Mouse (Mus musculus): ENCODE data around the gene Hpse2. TPM values are rescaled to one million over a fixed set of nuclear protein-coding genes. Genes with fewer than 3 reads are reported as not detected.
A peak's percentile ranks its signal among the peaks of the same experiment; 100 is the strongest.
"Not testable (repeated sequence)": the region's sequence is repeated elsewhere in the genome, so short reads cannot be mapped to it uniquely, and the experiment has no call there.

The Hpse2 gene
- polyA plus RNA-seq, 1 experiment from 2014 or later, result 6.0 TPM

DNA sequence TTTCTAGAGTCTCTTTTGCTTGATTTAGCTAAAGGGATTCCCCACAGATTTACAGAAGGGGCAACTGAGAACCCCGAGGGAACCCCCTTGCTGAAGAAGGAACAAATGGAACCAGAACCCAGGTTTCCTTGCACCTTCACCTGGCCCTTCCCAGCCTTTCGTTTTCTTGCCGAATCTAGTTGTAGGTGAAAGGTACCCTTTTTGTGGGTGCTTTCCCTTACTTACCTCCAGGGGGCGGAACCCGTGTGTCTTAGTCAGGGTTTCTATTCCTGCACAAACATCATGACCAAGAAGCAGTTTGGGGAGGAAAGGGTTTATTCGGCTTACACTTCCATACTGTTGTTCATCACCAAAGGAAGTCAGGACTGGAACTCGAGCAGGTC, 608.0 kb downstream of the Hpse2 start:
- DNase-seq (ENCODE audit: low spot score); H3K27me3 ChIP-seq (replicated peaks; ENCODE audit: low read depth, poor library complexity, severe bottlenecking); H3K9me3 ChIP-seq; H3K36me3 ChIP-seq (replicated peaks): not testable (repeated sequence)
- Histone ChIP-seq H3K4me3 (peak overlapping the region; percentile 66), H3K27ac (replicated peaks) (peak overlapping the region; percentile 91), H3K4me1 (peaks cover 26% of the 10 kb centered on the region)
- WGBS, result 45% methylated on average over 7 of the region's 7 CpGs

DNA sequence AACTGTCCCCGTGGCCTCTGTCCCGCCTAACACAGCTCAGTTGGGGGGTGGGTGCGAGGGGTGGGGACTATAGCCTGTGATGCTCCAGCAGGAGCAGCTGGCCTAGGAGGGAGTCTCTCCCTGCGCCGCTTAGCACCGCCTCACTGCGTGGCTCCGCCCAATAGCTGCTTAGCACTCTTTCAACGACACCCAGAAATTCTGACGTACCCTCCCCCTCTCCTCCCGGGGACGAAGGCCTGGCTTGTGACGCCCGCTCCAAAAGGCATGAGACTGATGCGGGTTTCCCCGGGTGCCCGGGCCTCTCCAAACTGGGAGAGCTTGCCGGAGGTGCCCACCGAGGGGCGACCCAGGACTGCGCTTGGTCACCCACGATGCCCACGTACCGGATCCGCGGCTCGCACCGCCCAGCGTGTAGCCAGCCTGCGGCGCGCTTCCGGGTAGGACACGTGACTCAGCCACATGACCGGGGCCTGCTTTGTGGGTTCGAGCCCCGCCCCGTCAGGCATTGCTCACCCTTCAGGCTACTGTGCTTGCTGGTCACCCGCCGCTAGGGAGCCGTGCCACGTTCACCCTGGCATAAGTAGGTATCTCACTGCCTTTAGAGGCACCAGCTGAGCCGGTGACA, 608.5 kb downstream of the Hpse2 start, which contains the start of gene Hps1:
Hps1 (minus strand) TSS at position 448 of the 625 bp plus-strand sequence.
- 0 out of 2 replicates have a peak, but pooled peaks cover 2% of the 10 kb centered on the region for H3K27me3 ChIP-seq (replicated peaks; ENCODE audit: low read depth, poor library complexity, severe bottlenecking)
- under 1% methylated on average over 43 of the region's 43 CpGs for WGBS
- H3K27ac ChIP-seq (replicated peaks), result peak within 1 kb of the TSS; percentile 91
- peak within 1 kb of the TSS; percentile 66 for H3K4me3 ChIP-seq
- H3K36me3 ChIP-seq (replicated peaks), result no peaks in the 10 kb centered on the region; the same call in 1 of the 2 replicates
- H3K9me3 ChIP-seq, result no peaks in the 10 kb centered on the region
- peaks cover 22% of the 10 kb centered on the region for H3K4me1 ChIP-seq
- peak; percentile 91 for DNase-seq (ENCODE audit: low spot score)

DNA sequence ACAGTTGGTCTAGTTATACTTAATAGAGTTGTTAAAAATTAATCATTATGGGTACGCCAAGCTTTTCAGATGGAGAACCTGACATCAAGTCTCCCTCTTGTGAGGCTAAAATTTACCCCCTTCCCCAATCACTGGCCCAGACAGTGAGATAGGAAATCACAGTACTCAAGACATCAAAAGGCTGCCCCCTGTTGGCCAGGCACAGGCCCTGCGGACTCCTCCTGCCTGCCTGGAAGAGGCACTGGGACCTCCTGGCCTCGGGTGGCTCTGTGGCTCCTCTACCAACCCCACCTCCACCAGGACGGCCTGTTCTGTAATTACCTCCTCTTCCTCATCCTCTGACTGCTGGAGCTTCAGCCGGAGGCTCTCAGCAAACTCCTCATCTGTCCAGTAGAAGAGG, 610.4 kb downstream of the Hpse2 start:
- peaks cover 22% of the 10 kb centered on the region for H3K4me1 ChIP-seq
- no peaks in the 10 kb centered on the region for H3K27me3 ChIP-seq (replicated peaks; ENCODE audit: low read depth, poor library complexity, severe bottlenecking)
- H3K4me3 ChIP-seq, result no peak overlapping the region
- WGBS, result 79% methylated on average over 5 of the region's 5 CpGs
- no peaks in the 10 kb centered on the region; the same call in 1 of the 2 replicates for H3K36me3 ChIP-seq (replicated peaks)
- no peak overlapping the region for H3K27ac ChIP-seq (replicated peaks)
- no peaks in the 10 kb centered on the region for H3K9me3 ChIP-seq
- DNase-seq (ENCODE audit: low spot score), result no peak

DNA sequence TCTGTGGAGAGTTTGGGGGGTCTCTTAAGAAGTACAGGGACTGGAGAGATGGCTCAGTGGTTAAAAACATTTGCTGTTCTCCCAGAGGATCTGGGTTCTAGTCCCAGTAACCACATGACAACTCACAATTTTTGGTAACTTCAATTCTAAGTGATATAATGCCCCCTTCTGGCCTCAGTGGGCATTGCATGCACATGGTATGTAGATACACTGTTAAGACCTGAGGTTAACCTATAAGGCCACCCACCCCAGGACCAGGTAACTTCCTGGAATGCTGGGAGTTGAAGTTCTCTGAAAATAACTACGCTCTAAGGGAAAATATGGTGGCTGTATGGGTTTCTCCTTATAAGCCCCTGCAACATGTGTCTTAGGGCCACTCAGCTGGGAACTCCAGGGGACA, 611.3 kb downstream of the Hpse2 start:
- Histone ChIP-seq H3K4me1 (peaks cover 22% of the 10 kb centered on the region), H3K4me3 (no peak overlapping the region), H3K9me3 (no peaks in the 10 kb centered on the region), H3K27me3 (replicated peaks; ENCODE audit: low read depth, poor library complexity, severe bottlenecking) (no peaks in the 10 kb centered on the region), H3K36me3 (replicated peaks) (no peaks in the 10 kb centered on the region; the same call in 1 of the 2 replicates), H3K27ac (replicated peaks) (no peak overlapping the region)
- WGBS, result 100% methylated on average over 1 of the region's 1 CpGs
- no peak for DNase-seq (ENCODE audit: low spot score)

DNA sequence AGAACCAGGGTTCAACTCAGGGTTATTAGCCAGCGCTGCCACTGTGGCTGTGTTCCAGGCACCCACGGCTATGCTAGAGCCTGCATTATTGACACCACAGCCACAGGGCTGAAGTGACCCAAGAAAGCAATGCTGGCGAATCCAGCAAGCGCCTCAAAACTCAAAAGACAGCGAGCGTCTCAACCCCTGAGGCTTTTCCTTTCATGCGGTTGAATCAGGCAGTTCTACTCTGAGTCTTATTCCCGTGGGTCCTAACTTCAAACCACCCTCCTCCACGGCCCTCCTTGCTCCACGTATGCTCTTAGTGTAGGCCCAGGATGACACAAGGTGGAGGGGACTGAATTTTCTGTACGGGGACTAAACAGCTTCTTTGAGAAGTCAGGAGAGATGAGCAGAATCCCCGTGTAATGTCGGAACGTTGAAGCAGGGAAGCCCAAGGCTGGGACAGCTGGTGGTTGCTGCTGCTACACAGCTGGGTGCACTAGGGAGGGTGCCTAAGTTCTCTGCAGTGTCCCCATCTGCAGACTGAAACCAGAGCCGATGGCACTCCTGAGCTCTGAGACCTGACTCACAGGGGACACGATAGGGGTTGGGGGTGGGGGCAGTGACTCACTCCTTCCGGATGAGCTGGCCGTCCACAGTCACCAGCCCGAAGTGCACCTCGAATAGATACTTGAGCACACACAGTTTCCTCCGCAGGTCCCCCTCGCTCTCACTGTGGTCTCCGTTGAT, 617.8 kb downstream of the Hpse2 start:
- Histone ChIP-seq H3K27me3 (replicated peaks; ENCODE audit: low read depth, poor library complexity, severe bottlenecking) (no peaks in the 10 kb centered on the region), H3K27ac (replicated peaks) (no peak overlapping the region), H3K36me3 (replicated peaks) (peaks cover 38% of the 10 kb centered on the region), H3K9me3 (no peaks in the 10 kb centered on the region), H3K4me1 (peaks cover 12% of the 10 kb centered on the region; the same call in 1 of the 2 replicates), H3K4me3 (no peak overlapping the region)
- WGBS, result 79% methylated on average over 23 of the region's 23 CpGs
- no peak for DNase-seq (ENCODE audit: low spot score)

DNA sequence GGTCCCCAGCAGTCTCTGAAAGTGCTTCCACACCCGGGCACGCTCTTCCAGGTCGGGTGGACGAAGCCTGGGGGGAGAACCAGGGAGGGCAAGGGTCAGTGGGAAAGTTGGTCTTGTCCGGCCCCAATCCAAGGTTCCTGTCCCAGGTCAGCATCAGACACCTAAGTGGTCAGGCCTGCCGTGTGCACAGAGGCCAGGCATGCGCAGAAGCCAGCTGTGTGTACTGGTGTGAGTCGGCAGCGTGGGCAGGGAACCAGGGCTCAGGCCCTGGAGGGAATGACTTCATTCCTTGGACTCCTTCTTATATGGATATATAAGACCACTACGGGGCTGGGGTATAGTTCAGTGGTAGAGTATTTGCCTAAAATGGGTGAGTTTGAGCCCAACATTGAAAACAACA, 618.5 kb downstream of the Hpse2 start:
- Histone ChIP-seq H3K9me3 (no peaks in the 10 kb centered on the region), H3K36me3 (replicated peaks) (peaks cover 38% of the 10 kb centered on the region), H3K27me3 (replicated peaks; ENCODE audit: low read depth, poor library complexity, severe bottlenecking) (no peaks in the 10 kb centered on the region), H3K4me3 (no peak overlapping the region), H3K27ac (replicated peaks) (no peak overlapping the region), H3K4me1 (peaks cover 15% of the 10 kb centered on the region)
- DNase-seq (ENCODE audit: low spot score), result no peak
- 87% methylated on average over 10 of the region's 10 CpGs for WGBS

DNA sequence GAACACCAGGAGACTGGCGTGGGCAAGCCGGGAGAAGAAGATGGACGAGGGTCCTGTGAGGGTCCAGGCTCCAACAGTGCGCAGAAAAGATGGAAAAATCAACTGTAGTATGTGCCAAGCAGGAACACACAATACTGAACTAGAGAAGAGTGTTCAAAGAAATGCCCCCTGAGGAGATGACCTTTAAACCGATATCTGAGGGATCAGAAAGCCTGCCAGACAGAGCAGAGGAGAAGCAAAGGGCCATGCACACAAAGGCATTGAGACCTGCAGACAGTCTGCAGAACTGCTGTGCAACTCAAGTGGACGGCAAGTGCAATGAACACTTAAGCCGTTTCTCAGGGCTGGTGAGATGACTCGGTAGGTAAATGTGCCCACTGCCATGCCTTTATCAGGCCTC, 620.8 kb downstream of the Hpse2 start:
- H3K36me3 ChIP-seq (replicated peaks), result peaks cover 38% of the 10 kb centered on the region
- H3K4me1 ChIP-seq, result peaks cover 27% of the 10 kb centered on the region
- 79% methylated on average over 8 of the region's 8 CpGs for WGBS
- no peaks in the 10 kb centered on the region for H3K9me3 ChIP-seq
- no peak for DNase-seq (ENCODE audit: low spot score)
- no peak overlapping the region for H3K4me3 ChIP-seq
- no peaks in the 10 kb centered on the region for H3K27me3 ChIP-seq (replicated peaks; ENCODE audit: low read depth, poor library complexity, severe bottlenecking)
- 0 out of 2 replicates have a peak overlapping the region, but pooled peaks have one; percentile 30 for H3K27ac ChIP-seq (replicated peaks)

DNA sequence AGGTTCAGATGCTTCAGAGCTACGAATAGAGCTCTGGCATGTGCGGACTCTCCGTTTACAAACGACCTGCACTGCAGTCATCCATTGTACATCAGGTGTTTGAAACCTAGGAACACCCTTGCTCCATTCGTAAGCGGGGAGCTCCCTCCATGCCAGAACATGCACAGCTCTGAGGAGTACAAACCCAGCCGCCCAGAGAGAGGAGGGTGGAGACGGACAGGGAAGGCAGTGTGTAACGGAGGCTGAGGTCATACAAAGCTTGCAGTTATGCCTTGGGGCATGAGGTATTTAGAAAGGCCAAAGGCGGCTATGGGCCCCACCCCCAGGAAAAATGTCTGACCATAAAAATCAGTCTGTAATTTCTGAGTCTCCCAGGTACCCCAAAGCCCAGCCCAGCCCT, 623.8 kb downstream of the Hpse2 start:
- no peak for DNase-seq (ENCODE audit: low spot score)
- H3K27me3 ChIP-seq (replicated peaks; ENCODE audit: low read depth, poor library complexity, severe bottlenecking), result no peaks in the 10 kb centered on the region
- WGBS, result 75% methylated on average over 10 of the region's 10 CpGs
- H3K4me3 ChIP-seq, result no peak overlapping the region
- peaks cover 30% of the 10 kb centered on the region for H3K36me3 ChIP-seq (replicated peaks)
- peaks cover 24% of the 10 kb centered on the region for H3K4me1 ChIP-seq
- no peak overlapping the region for H3K27ac ChIP-seq (replicated peaks)
- H3K9me3 ChIP-seq, result no peaks in the 10 kb centered on the region

DNA sequence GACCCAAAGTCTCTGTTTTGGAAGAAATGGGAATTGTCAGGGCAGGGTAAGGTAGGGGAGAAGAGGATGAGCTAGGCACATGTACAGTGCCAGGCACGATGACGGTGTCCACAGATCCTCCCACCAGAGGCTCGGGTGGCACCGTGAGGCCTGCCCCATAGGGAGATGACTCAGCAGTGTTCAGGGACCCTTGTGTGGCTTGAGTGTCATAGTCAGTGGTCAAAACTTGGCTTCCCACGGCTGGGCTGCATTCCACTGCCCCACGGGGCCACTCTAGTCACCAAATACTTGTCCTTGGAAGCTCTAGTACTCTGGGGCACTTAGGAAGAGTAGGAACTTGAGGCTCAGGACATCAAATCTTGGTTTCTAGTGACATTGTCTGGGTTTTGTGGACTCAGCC, 631.5 kb downstream of the Hpse2 start:
- Histone ChIP-seq H3K4me3 (no peak overlapping the region), H3K4me1 (peaks cover 45% of the 10 kb centered on the region), H3K27ac (replicated peaks) (no peak overlapping the region), H3K36me3 (replicated peaks) (0 out of 2 replicates have a peak, but pooled peaks cover 8% of the 10 kb centered on the region), H3K9me3 (no peaks in the 10 kb centered on the region), H3K27me3 (replicated peaks; ENCODE audit: low read depth, poor library complexity, severe bottlenecking) (peaks cover 4% of the 10 kb centered on the region; the same call in 1 of the 2 replicates)
- DNase-seq (ENCODE audit: low spot score), result no peak
- 84% methylated on average over 6 of the region's 6 CpGs for WGBS

DNA sequence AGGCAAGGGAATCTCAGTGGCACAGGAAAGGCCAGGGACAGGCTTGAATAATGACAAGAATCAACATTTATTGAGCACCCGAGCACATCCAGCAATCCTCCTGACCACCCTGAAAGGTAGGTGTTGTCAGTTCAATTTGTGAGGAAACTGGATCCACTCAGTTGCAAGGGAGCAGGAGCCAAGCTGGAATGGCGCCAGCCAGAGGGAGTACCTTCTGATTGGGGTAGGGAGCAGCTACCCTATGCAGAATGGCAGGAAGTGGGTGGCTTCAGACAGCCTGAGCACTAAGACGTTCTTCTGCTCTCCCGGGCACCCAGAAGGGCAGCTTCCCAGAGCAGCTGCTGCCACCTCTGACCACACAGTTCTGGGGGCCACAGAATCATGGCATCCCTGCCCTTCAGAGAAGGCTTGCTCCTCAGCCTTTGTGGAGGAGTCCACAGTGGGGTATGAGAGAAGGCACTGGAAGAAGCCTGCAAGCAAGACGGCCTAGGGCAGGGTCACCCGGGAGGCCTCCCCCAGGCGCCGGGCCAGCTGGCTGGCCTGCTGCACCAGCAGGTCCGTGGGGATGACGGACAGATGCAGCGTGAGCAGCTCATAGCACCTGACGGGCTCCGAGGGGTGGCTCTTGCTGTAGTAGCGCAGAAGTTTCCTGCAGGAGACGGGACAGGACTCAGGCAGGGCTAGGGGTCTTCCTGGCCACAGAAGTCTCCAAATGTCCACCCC, 632.8 kb downstream of the Hpse2 start:
- Histone ChIP-seq H3K9me3 (no peaks in the 10 kb centered on the region), H3K27me3 (replicated peaks; ENCODE audit: low read depth, poor library complexity, severe bottlenecking) (peaks cover 10% of the 10 kb centered on the region; the same call in 1 of the 2 replicates), H3K4me1 (peaks cover 54% of the 10 kb centered on the region), H3K4me3 (no peak overlapping the region), H3K27ac (replicated peaks) (no peak overlapping the region; the same call in 1 of the 2 replicates), H3K36me3 (replicated peaks) (0 out of 2 replicates have a peak, but pooled peaks cover 4% of the 10 kb centered on the region)
- WGBS, result 80% methylated on average over 15 of the region's 15 CpGs
- DNase-seq (ENCODE audit: low spot score), result no peak

DNA sequence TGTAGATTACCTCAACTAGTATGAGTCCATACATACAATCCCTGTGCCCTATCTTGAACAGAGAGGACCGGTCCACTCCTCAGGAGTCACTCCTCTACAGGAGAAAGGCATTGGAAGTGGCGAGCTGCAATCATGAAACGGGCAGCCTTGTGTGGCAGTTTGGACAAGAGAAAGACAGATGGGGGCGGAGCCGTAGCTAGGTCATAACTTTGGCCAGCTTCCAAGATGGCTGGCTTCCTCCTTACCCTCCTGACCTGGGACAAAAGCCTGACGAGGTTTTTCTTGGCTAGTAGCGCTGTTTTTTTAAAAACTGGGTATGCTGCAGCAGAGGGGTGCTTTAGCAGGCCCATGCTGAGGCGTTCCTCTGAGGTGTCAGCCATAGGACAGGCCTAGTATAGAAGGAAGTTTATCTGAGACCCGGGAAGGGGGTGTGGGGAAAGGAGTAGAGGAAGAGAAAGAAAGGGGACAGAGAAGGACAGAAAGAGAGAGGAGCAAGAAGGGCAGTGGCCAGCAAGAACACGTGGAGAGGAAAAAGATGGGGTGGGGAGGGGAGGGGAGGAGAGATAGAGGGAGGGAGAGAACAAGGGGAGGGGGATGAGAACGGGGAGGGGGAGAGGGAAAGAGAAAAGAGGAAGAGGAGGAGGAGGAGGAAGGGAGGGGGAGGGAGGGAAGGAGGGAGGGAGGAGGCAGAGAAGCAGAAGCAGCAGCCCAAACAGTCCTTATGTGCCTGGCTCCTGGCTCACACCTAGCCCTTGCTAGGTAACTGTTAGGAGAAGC, 634.8 kb downstream of the Hpse2 start:
- Histone ChIP-seq H3K4me3 (peak overlapping the region; percentile 54; the same call in 1 of the 2 replicates), H3K9me3 (no peaks in the 10 kb centered on the region), H3K27me3 (replicated peaks; ENCODE audit: low read depth, poor library complexity, severe bottlenecking) (peaks cover 10% of the 10 kb centered on the region; the same call in 1 of the 2 replicates), H3K36me3 (replicated peaks) (no peaks in the 10 kb centered on the region), H3K27ac (replicated peaks) (peak overlapping the region; percentile 87), H3K4me1 (peaks cover 60% of the 10 kb centered on the region)
- peak; percentile 37 for DNase-seq (ENCODE audit: low spot score)
- WGBS, result 48% methylated on average over 11 of the region's 11 CpGs

Data from embryonic facial prominence, embryonic 10.5 days (tissue).